Mouse (Mus musculus) thymus, adult 2 months (tissue): ENCODE data around the gene Rhot1.

Source experiments
- CTCF ChIP-seq: fragments of 200-500 bp; IDR thresholded peaks from 2 replicates; pipeline ENCODE4 v1.5.1; 2012; ENCODE audit warnings: mild to moderate bottlenecking, control low read depth, low read length, moderate library complexity, borderline replicate concordance; ENCODE audit not compliant: control insufficient read depth, poor library complexity, insufficient read depth; ENCODE audit errors: extremely low read depth
- POLR2A ChIP-seq: fragments of 200-500 bp; IDR thresholded peaks from 2 replicates; pipeline ENCODE4 v1.6.1; 2012; ENCODE audit warnings: mild to moderate bottlenecking, low read length, control low read depth, moderate library complexity; ENCODE audit not compliant: control insufficient read depth, poor library complexity, insufficient read depth; ENCODE audit errors: extremely low read depth

DNA sequence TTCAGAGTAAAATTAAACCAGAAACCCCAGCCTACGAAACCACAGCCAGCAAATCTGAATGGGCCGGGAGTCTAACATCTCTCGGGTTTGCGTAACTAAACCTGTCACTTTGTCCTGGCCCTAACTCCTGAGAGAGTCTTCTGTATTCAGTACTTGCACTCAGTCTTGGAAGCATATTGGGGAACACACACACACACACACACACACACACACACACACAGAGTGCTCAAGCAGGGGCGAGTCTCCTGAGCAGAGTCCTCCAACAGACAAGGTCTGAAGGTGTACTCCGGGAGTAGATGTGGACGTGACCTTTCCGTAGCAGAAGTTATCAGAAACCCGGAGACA is 93.2 kb downstream of the Rhot1 start:
- TF ChIP-seq POLR2A (no peak), CTCF (no peak)
